Mouse (Mus musculus): ENCODE results near the gene Hibch. TPM values are rescaled to one million over a fixed set of nuclear protein-coding genes. Genes with fewer than 3 reads are reported as not detected.

Gene Hibch
- polyA plus RNA-seq, 1 experiment from 2014 or later = 31.0 TPM

DNA sequence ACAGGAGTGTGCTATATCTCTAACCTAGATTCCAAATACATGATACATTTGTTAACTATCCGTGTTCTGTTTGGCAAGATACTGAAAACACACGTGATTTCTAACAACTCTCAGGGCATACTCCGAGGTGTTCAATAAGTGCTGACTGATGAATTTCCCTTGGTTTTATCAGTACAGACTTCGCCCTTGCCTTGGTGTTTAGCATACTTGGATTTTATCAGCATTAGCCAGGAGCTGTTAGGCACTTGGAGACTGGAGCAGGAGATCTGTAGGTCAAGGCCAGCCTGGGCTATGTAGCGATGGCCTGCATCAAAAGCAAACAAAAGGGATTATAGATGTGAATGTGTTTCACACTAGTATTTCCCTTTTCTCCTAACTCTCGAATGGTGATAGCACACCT is 36.3 kb upstream of the Hibch start:
- no peaks in the 10 kb centered on the region for H3K4me1 ChIP-seq (ENCODE audit: control insufficient read depth, insufficient read depth, low read length)
- DNase-seq (ENCODE audit: low spot score) (no peak), ATAC-seq (replicated peaks; ENCODE audit: insufficient number of reproducible peaks, low FRiP score, low TSS enrichment, low read depth) (no peak)
- no peaks in the 10 kb centered on the region for H3K9me3 ChIP-seq (replicated peaks; ENCODE audit: control insufficient read depth, low read length)
- no peak overlapping the region for H3K27ac ChIP-seq (replicated peaks; ENCODE audit: low read depth, low read length)
- no peaks in the 10 kb centered on the region for H3K36me3 ChIP-seq (replicated peaks; ENCODE audit: control insufficient read depth, insufficient read depth, low read depth, low read length)
- no peaks in the 10 kb centered on the region for H3K27me3 ChIP-seq (ENCODE audit: control insufficient read depth, insufficient read depth, low read length)
- WGBS = 89% methylated on average over 6 of the region's 6 CpGs
- no peak overlapping the region for H3K9ac ChIP-seq (replicated peaks; ENCODE audit: low read length)
- H3K4me3 ChIP-seq (ENCODE audit: low read depth, low read length) = no peak overlapping the region
- H3K4me2 ChIP-seq (ENCODE audit: low read depth, low read length) = no peak overlapping the region

DNA sequence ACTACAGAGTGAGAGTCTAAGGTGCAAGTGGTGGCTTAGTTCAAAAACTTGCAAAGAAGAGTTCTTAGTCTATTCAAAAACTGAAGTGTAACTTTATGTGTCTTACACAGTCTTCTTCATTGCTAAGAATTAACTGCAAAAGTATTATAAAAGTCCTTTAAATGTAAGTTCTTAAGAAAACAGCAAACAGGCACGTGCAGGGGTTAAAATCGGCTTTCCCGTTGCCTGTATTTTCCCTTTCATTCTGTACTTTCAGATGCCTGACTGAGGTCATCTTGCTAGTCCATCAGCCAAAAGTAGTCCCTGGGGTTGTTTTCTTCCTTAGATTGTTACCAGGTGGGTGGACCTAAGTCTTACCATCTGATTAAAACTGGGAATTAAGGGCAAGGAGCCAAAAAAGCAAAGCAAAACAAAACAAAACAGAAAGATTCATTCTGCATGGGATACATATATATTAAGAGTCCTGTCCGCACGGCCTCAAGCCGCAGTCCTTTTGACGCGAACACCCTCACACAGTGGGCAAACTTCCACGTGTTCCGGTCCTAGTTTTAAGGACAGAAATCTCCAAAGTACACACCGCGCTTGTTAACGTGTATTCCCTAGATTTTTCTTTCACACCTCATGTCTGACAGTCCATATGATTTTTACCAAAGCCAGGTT is 28.4 kb upstream of the Hibch start:
- 40% methylated on average over 13 of the region's 13 CpGs for WGBS
- H3K4me3 ChIP-seq (ENCODE audit: low read depth, low read length) = no peak overlapping the region; the same call in 1 of the 2 replicates
- DNase-seq (ENCODE audit: low spot score) (peak; percentile 48), ATAC-seq (replicated peaks; ENCODE audit: insufficient number of reproducible peaks, low FRiP score, low TSS enrichment, low read depth) (no peak)
- peak overlapping the region; percentile 88 for H3K4me2 ChIP-seq (ENCODE audit: low read depth, low read length)
- H3K4me1 ChIP-seq (ENCODE audit: control insufficient read depth, insufficient read depth, low read length) = no peaks in the 10 kb centered on the region
- no peaks in the 10 kb centered on the region for H3K36me3 ChIP-seq (replicated peaks; ENCODE audit: control insufficient read depth, insufficient read depth, low read depth, low read length)
- H3K9ac ChIP-seq (replicated peaks; ENCODE audit: low read length) = no peak overlapping the region
- H3K27ac ChIP-seq (replicated peaks; ENCODE audit: low read depth, low read length) = no peak overlapping the region
- no peaks in the 10 kb centered on the region for H3K9me3 ChIP-seq (replicated peaks; ENCODE audit: control insufficient read depth, low read length)
- H3K27me3 ChIP-seq (ENCODE audit: control insufficient read depth, insufficient read depth, low read length) = no peaks in the 10 kb centered on the region

GRCm38 (mm10) chr1:52816910-52817812 is 27.6 kb upstream of the Hibch start, which contains the start of gene Inpp1:
Gene Inpp1, minus strand, starts transcription at chr1:52817688.
- WGBS = under 1% methylated on average over 56 of the region's 59 CpGs
- no peaks in the 10 kb centered on the region for H3K36me3 ChIP-seq (replicated peaks; ENCODE audit: control insufficient read depth, insufficient read depth, low read depth, low read length)
- H3K4me1 ChIP-seq (ENCODE audit: control insufficient read depth, insufficient read depth, low read length) = no peaks in the 10 kb centered on the region
- peak within 1 kb of the TSS; percentile 69 for H3K4me3 ChIP-seq (ENCODE audit: low read depth, low read length)
- H3K4me2 ChIP-seq (ENCODE audit: low read depth, low read length) = peak within 1 kb of the TSS; percentile 88
- ATAC-seq (replicated peaks; ENCODE audit: insufficient number of reproducible peaks, low FRiP score, low TSS enrichment, low read depth) (peak; percentile 86), DNase-seq (ENCODE audit: low spot score) (peak; percentile 65)
- peak within 1 kb of the TSS; percentile 88 for H3K9ac ChIP-seq (replicated peaks; ENCODE audit: low read length)
- no peaks in the 10 kb centered on the region for H3K9me3 ChIP-seq (replicated peaks; ENCODE audit: control insufficient read depth, low read length)
- no peaks in the 10 kb centered on the region for H3K27me3 ChIP-seq (ENCODE audit: control insufficient read depth, insufficient read depth, low read length)
- 0 out of 2 replicates have a peak within 1 kb of the TSS, but pooled peaks have one; percentile 28 for H3K27ac ChIP-seq (replicated peaks; ENCODE audit: low read depth, low read length)

DNA sequence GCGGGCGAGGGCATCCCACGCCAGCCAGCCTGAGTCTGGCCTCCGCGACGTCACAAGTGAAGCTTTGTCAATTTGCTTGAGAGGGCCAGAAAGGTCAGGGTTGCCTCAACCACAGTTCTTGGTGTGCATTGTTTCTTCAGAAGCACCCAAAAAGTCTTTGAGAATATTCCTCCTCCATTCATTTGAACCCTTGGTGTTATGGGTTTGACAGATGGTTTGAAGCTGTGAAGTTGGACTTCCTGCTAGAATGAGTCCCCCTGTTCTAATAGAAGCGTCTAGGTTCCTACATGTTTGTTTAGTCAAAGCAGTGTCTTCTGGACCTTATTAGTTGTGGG is 26.9 kb upstream of the Hibch start:
- peak overlapping the region; percentile 69 for H3K4me3 ChIP-seq (ENCODE audit: low read depth, low read length)
- peak overlapping the region; percentile 88 for H3K4me2 ChIP-seq (ENCODE audit: low read depth, low read length)
- no peaks in the 10 kb centered on the region for H3K9me3 ChIP-seq (replicated peaks; ENCODE audit: control insufficient read depth, low read length)
- no peak for ATAC-seq (replicated peaks; ENCODE audit: insufficient number of reproducible peaks, low FRiP score, low TSS enrichment, low read depth)
- H3K9ac ChIP-seq (replicated peaks; ENCODE audit: low read length) = peak overlapping the region; percentile 88
- under 1% methylated on average over 6 of the region's 7 CpGs for WGBS
- H3K4me1 ChIP-seq (ENCODE audit: control insufficient read depth, insufficient read depth, low read length) = no peaks in the 10 kb centered on the region
- no peak overlapping the region for H3K27ac ChIP-seq (replicated peaks; ENCODE audit: low read depth, low read length)
- H3K36me3 ChIP-seq (replicated peaks; ENCODE audit: control insufficient read depth, insufficient read depth, low read depth, low read length) = no peaks in the 10 kb centered on the region
- no peak for DNase-seq (ENCODE audit: low spot score)
- H3K27me3 ChIP-seq (ENCODE audit: control insufficient read depth, insufficient read depth, low read length) = no peaks in the 10 kb centered on the region

DNA sequence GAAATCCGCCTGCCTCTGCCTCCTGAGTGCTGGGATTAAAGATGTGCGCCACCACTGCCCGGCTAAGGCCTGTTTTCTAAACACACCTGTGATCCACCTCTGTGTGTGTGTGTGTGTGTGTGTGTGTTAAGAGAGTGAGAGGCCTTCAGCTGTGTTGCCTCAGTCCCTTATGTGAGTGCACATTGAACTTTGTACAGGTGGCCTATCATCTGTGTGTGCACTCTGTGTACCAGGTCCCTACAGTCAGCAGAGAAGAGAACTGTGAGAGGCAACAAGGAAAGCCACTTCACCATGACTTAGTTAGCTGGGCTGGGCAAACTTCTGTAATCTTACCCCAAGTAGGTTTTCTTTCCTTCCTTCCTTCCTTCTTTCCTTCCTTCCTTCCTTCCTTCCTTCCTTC is 5.6 kb upstream of the Hibch start:
- no peaks in the 10 kb centered on the region for H3K36me3 ChIP-seq (replicated peaks; ENCODE audit: control insufficient read depth, insufficient read depth, low read depth, low read length)
- H3K4me1 ChIP-seq (ENCODE audit: control insufficient read depth, insufficient read depth, low read length) = no peaks in the 10 kb centered on the region
- 100% methylated on average over 2 of the region's 3 CpGs for WGBS

GRCm38 (mm10) chr1:52844354-52844753 is 375 bp upstream of the Hibch start:
- no peak for DNase-seq (ENCODE audit: low spot score)
- H3K36me3 ChIP-seq (replicated peaks; ENCODE audit: control insufficient read depth, insufficient read depth, low read depth, low read length) = no peaks in the 10 kb centered on the region
- WGBS = 17% methylated on average over 3 of the region's 3 CpGs
- H3K9me3 ChIP-seq (replicated peaks; ENCODE audit: control insufficient read depth, low read length) = no peaks in the 10 kb centered on the region
- no peaks in the 10 kb centered on the region for H3K4me1 ChIP-seq (ENCODE audit: control insufficient read depth, insufficient read depth, low read length)
- H3K27me3 ChIP-seq (ENCODE audit: control insufficient read depth, insufficient read depth, low read length) = no peaks in the 10 kb centered on the region
- H3K4me2 ChIP-seq (ENCODE audit: low read depth, low read length) = peak overlapping the region; percentile 23; the same call in 1 of the 2 replicates
- H3K4me3 ChIP-seq (ENCODE audit: low read depth, low read length) = peak overlapping the region; percentile 37; the same call in 1 of the 2 replicates
- no peak overlapping the region for H3K9ac ChIP-seq (replicated peaks; ENCODE audit: low read length)
- peak; percentile 37 for ATAC-seq (replicated peaks; ENCODE audit: insufficient number of reproducible peaks, low FRiP score, low TSS enrichment, low read depth)
- no peak overlapping the region for H3K27ac ChIP-seq (replicated peaks; ENCODE audit: low read depth, low read length)

More for the DNA sequence above, 5.6 kb upstream of the Hibch start:
- Histone ChIP-seq H3K4me3 (ENCODE audit: low read depth, low read length) (no peak overlapping the region), H3K27me3 (ENCODE audit: control insufficient read depth, insufficient read depth, low read length) (no peaks in the 10 kb centered on the region), H3K27ac (replicated peaks; ENCODE audit: low read depth, low read length) (no peak overlapping the region), H3K9ac (replicated peaks; ENCODE audit: low read length) (no peak overlapping the region), H3K9me3 (replicated peaks; ENCODE audit: control insufficient read depth, low read length) (no peaks in the 10 kb centered on the region), H3K4me2 (ENCODE audit: low read depth, low read length) (no peak overlapping the region)
- ATAC-seq (replicated peaks; ENCODE audit: insufficient number of reproducible peaks, low FRiP score, low TSS enrichment, low read depth) = no peak
- DNase-seq (ENCODE audit: low spot score) = no peak

- no peaks in the 10 kb centered on the region for H3K4me1 ChIP-seq (ENCODE audit: control insufficient read depth, insufficient read depth, low read length)
- ATAC-seq (replicated peaks; ENCODE audit: insufficient number of reproducible peaks, low FRiP score, low TSS enrichment, low read depth) (no peak), DNase-seq (ENCODE audit: low spot score) (no peak)
- H3K27me3 ChIP-seq (ENCODE audit: control insufficient read depth, insufficient read depth, low read length) = no peaks in the 10 kb centered on the region
- H3K9me3 ChIP-seq (replicated peaks; ENCODE audit: control insufficient read depth, low read length) = no peaks in the 10 kb centered on the region
- H3K9ac ChIP-seq (replicated peaks; ENCODE audit: low read length) = no peak overlapping the region
- H3K36me3 ChIP-seq (replicated peaks; ENCODE audit: control insufficient read depth, insufficient read depth, low read depth, low read length) = no peaks in the 10 kb centered on the region
- whole genome bisulfite sequencing = 92% methylated on average over 4 of the region's 4 CpGs
- no peak overlapping the region for H3K27ac ChIP-seq (replicated peaks; ENCODE audit: low read depth, low read length)
- H3K4me2 ChIP-seq (ENCODE audit: low read depth, low read length) = no peak overlapping the region
- H3K4me3 ChIP-seq (ENCODE audit: low read depth, low read length) = no peak overlapping the region
These were observed 1.8 kb downstream of the Hibch start for GRCm38 (mm10) chr1:52846556-52846955.

GRCm38 (mm10) chr1:52849422-52849821 is 4.7 kb downstream of the Hibch start:
- ATAC-seq (replicated peaks; ENCODE audit: insufficient number of reproducible peaks, low FRiP score, low TSS enrichment, low read depth) (no peak), DNase-seq (ENCODE audit: low spot score) (no peak)
- no peak overlapping the region for H3K4me2 ChIP-seq (ENCODE audit: low read depth, low read length)
- WGBS = 67% methylated on average over 4 of the region's 4 CpGs
- H3K27ac ChIP-seq (replicated peaks; ENCODE audit: low read depth, low read length) = no peak overlapping the region
- H3K27me3 ChIP-seq (ENCODE audit: control insufficient read depth, insufficient read depth, low read length) = no peaks in the 10 kb centered on the region
- no peak overlapping the region for H3K9ac ChIP-seq (replicated peaks; ENCODE audit: low read length)
- no peaks in the 10 kb centered on the region for H3K9me3 ChIP-seq (replicated peaks; ENCODE audit: control insufficient read depth, low read length)
- H3K4me1 ChIP-seq (ENCODE audit: control insufficient read depth, insufficient read depth, low read length) = no peaks in the 10 kb centered on the region
- no peaks in the 10 kb centered on the region for H3K36me3 ChIP-seq (replicated peaks; ENCODE audit: control insufficient read depth, insufficient read depth, low read depth, low read length)
- H3K4me3 ChIP-seq (ENCODE audit: low read depth, low read length) = no peak overlapping the region
